In genomic region chr5:34881023-34881422, GRCm38 (mm10) we compare ENCODE assay signal across 21 mouse cellular contexts. TPM values are rescaled to one million over a fixed set of nuclear protein-coding genes. Genes with fewer than 3 reads are reported as not detected.
DNase-seq lines count a peak whose midpoint lies in the region; ATAC-seq lines count a peak whose summit lies in the region.
"Had no signal": no experiment of that assay in that cellular context is flagged by ENCODE, and none has a peak within 500 bp of the region (broad histone marks: within the 10 kb centered on the region; RNA-seq: fewer than 3 reads in every experiment).

No protein-coding gene starts in this region.

- no peak overlapping the region for H3K4me2 ChIP-seq in kidney, embryonic 15.5 days
- H3K4me2 ChIP-seq in liver, embryonic 12.5 days: peak overlapping the region; percentile 46
- no peak overlapping the region for H3K4me2 ChIP-seq in stomach, embryonic 15.5 days
- H3K4me2 ChIP-seq: forebrain, embryonic 12.5 days; hindbrain, embryonic 12.5 days; midbrain, embryonic 12.5 days; neural tube, embryonic 13.5 days had no signal

- no peaks in the 10 kb centered on the region for H3K4me1 ChIP-seq in kidney, embryonic 15.5 days
- H3K4me1 ChIP-seq in liver, embryonic 12.5 days: peaks cover 36% of the 10 kb centered on the region
- H3K4me1 ChIP-seq in stomach, embryonic 15.5 days: no peaks in the 10 kb centered on the region
- H3K4me1 ChIP-seq: forebrain, embryonic 12.5 days; hindbrain, embryonic 12.5 days; midbrain, embryonic 12.5 days; neural tube, embryonic 13.5 days had no signal

- DNase-seq in kidney, postnatal 10 days: no peak
- DNase-seq in frontal cortex, postnatal 14 days (ENCODE audit: low spot score in 2 of 2): no peak
- DNase-seq in adrenal gland, postnatal 14 days: no peak
- DNase-seq: adrenal gland, postnatal 10 days; B cell, adult 2 months; cerebellum, adult 9-10 months; kidney, postnatal 25 days; left cerebral cortex, postnatal 4 days; lung, adult 2 months; lung, postnatal 4 days; right cerebral cortex, postnatal 25 days; thymus, adult 18-20 months had no signal

- peaks cover 82% of the 10 kb centered on the region for H3K36me3 ChIP-seq in kidney, embryonic 15.5 days
- peaks cover 84% of the 10 kb centered on the region for H3K36me3 ChIP-seq in liver, embryonic 12.5 days
- H3K36me3 ChIP-seq in stomach, embryonic 15.5 days: peaks cover 32% of the 10 kb centered on the region; the same call in 1 of the 2 replicates

- H3K9me3 ChIP-seq in kidney, embryonic 15.5 days (replicated peaks): no peaks in the 10 kb centered on the region
- H3K9me3 ChIP-seq in liver, embryonic 12.5 days (replicated peaks): no peaks in the 10 kb centered on the region
- H3K9me3 ChIP-seq in stomach, embryonic 15.5 days: no peaks in the 10 kb centered on the region
- H3K9me3 ChIP-seq: forebrain, embryonic 12.5 days; hindbrain, embryonic 12.5 days; midbrain, embryonic 12.5 days; neural tube, embryonic 13.5 days had no signal

- H3K27me3 ChIP-seq in kidney, embryonic 15.5 days: no peaks in the 10 kb centered on the region
- H3K27me3 ChIP-seq in liver, embryonic 12.5 days (replicated peaks): no peaks in the 10 kb centered on the region
- H3K27me3 ChIP-seq in stomach, embryonic 15.5 days (replicated peaks): no peaks in the 10 kb centered on the region
- H3K27me3 ChIP-seq: forebrain, embryonic 12.5 days; hindbrain, embryonic 12.5 days; midbrain, embryonic 12.5 days; neural tube, embryonic 13.5 days had no signal

- peak; percentile 29; the same call in 1 of the 2 replicates for ATAC-seq in kidney, embryonic 15.5 days (replicated peaks; ENCODE audit: low FRiP score)
- peak; percentile 78 for ATAC-seq in common myeloid progenitor, adult 5-6 weeks (replicated peaks; ENCODE audit: low read depth, poor library complexity, severe bottlenecking)
- ATAC-seq in liver, embryonic 12.5 days: peak; percentile 100
- peak; percentile 91 for ATAC-seq in stomach, embryonic 15.5 days (ENCODE audit: insufficient read depth, low FRiP score, low read depth)
- ATAC-seq: inflammation-experienced regulatory T-cells, adult 6 months had no signal

- H3K27ac ChIP-seq in kidney, embryonic 15.5 days: no peak overlapping the region
- H3K27ac ChIP-seq in liver, embryonic 12.5 days: peak overlapping the region; percentile 92
- H3K27ac ChIP-seq in stomach, embryonic 15.5 days: no peak overlapping the region
- H3K27ac ChIP-seq: forebrain, embryonic 12.5 days; hindbrain, embryonic 12.5 days; midbrain, embryonic 12.5 days; neural tube, embryonic 13.5 days had no signal

- H3K9ac ChIP-seq in kidney, embryonic 15.5 days: no peak overlapping the region
- H3K9ac ChIP-seq in liver, embryonic 12.5 days: peak overlapping the region; percentile 33
- H3K9ac ChIP-seq in stomach, embryonic 15.5 days: no peak overlapping the region
- H3K9ac ChIP-seq: forebrain, embryonic 12.5 days; hindbrain, embryonic 12.5 days; midbrain, embryonic 12.5 days; neural tube, embryonic 13.5 days had no signal

- 93% methylated on average over 3 of the region's 3 CpGs for WGBS in kidney, embryonic 15.5 days
- 24% methylated on average over 3 of the region's 3 CpGs for WGBS in liver, embryonic 12.5 days (ENCODE audit: insufficient replicate concordance)
- 90% methylated on average over 3 of the region's 3 CpGs for WGBS in stomach, embryonic 15.5 days

- no peak overlapping the region for H3K4me3 ChIP-seq in kidney, embryonic 15.5 days (replicated peaks)
- no peak overlapping the region for H3K4me3 ChIP-seq in liver, embryonic 12.5 days
- no peak overlapping the region for H3K4me3 ChIP-seq in stomach, embryonic 15.5 days (replicated peaks)
- H3K4me3 ChIP-seq: forebrain, embryonic 12.5 days; hindbrain, embryonic 12.5 days; midbrain, embryonic 12.5 days; neural tube, embryonic 13.5 days had no signal

RNA-seq across cellular contexts. Expression of gene Msantd1, which starts 26.8 kb away (rescaled TPM):
- 0.42 and 0.68 TPM in 2 replicates for polyA plus RNA-seq in kidney, embryonic 15.5 days (2015; fragmentation: Nextera tagmentation; extraction: Ambion mirVana)
- 1.0 and 2.7 TPM in 2 replicates for total RNA-seq in common myeloid progenitor, adult 5-6 weeks (2017)
- polyA plus RNA-seq in liver, embryonic 12.5 days (2016; fragmentation: Nextera tagmentation; extraction: Ambion mirVana): 0.18 and 0.69 TPM in 2 replicates
- polyA plus RNA-seq in stomach, embryonic 15.5 days (2015; fragmentation: Nextera tagmentation; extraction: Ambion mirVana): 0.54 and 0.57 TPM in 2 replicates
- 1.4 TPM in 2 replicates for total RNA-seq in adrenal gland, postnatal 14 days (2021)

Comparison
In these comparisons a context has a peak if more than half of its experiments do, and no peak if none do; other contexts are left out.
1. ATAC-seq: peak in every context shown above with its lines; median percentile 100 in liver, embryonic 12.5 days; 91 in stomach, embryonic 15.5 days; 78 in common myeloid progenitor, adult 5-6 weeks; 29 in kidney, embryonic 15.5 days.